Mouse (Mus musculus): ENCODE measurements around the gene Lum. TPM values are rescaled to one million over a fixed set of nuclear protein-coding genes. Genes with fewer than 3 reads are reported as not detected.

The Lum gene
- 248 and 293 TPM in 2 replicates for polyA plus RNA-seq (2014; fragmentation: Nextera tagmentation; extraction: Ambion mirVana)

- H3K27ac ChIP-seq (ENCODE audit: low read depth) = peak within 1 kb of the TSS; percentile 89
- H3K4me2 ChIP-seq (ENCODE audit: low read length) = peak within 1 kb of the TSS; percentile 40
- H3K4me1 ChIP-seq (replicated peaks; ENCODE audit: control insufficient read depth, insufficient read depth, low read length) = no peaks in the 10 kb centered on the region
- 0 out of 2 replicates have a peak, but pooled peaks cover 2% of the 10 kb centered on the region for H3K9me3 ChIP-seq (ENCODE audit: control insufficient read depth, low read length)
- ATAC-seq (replicated peaks; ENCODE audit: low FRiP score, low TSS enrichment, low read depth) = peak; percentile 58; the same call in 1 of the 2 replicates
- no peaks in the 10 kb centered on the region for H3K27me3 ChIP-seq (replicated peaks; ENCODE audit: control insufficient read depth, insufficient read depth, low read length)
- H3K4me3 ChIP-seq (ENCODE audit: low read depth, low read length) = peak within 1 kb of the TSS; percentile 31
- H3K36me3 ChIP-seq (ENCODE audit: control insufficient read depth, insufficient read depth, low read length) = peaks cover 15% of the 10 kb centered on the region
- WGBS = 34% methylated on average over 10 of the region's 10 CpGs
- DNase-seq (ENCODE audit: low spot score) = peak; percentile 65
- H3K9ac ChIP-seq (ENCODE audit: low read length) = peak within 1 kb of the TSS; percentile 62
Observed at GRCm38 (mm10) chr10:97564957-97565856, at the start of gene Lum. Gene Lum, plus strand, starts transcription at chr10:97565128.

GRCm38 (mm10) chr10:97523366-97523765 is 41.6 kb upstream of the Lum start:
- DNase-seq (ENCODE audit: low spot score) (no peak), ATAC-seq (replicated peaks; ENCODE audit: low FRiP score, low TSS enrichment, low read depth) (no peak)
- no peaks in the 10 kb centered on the region for H3K36me3 ChIP-seq (ENCODE audit: control insufficient read depth, insufficient read depth, low read length)
- H3K4me3 ChIP-seq (ENCODE audit: low read depth, low read length) = no peak overlapping the region
- 47% methylated on average over 3 of the region's 3 CpGs for WGBS
- H3K4me2 ChIP-seq (ENCODE audit: low read length) = no peak overlapping the region
- no peaks in the 10 kb centered on the region for H3K9me3 ChIP-seq (ENCODE audit: control insufficient read depth, low read length)
- no peaks in the 10 kb centered on the region for H3K4me1 ChIP-seq (replicated peaks; ENCODE audit: control insufficient read depth, insufficient read depth, low read length)
- H3K27ac ChIP-seq (ENCODE audit: low read depth) = no peak overlapping the region
- no peak overlapping the region for H3K9ac ChIP-seq (ENCODE audit: low read length)
- no peaks in the 10 kb centered on the region for H3K27me3 ChIP-seq (replicated peaks; ENCODE audit: control insufficient read depth, insufficient read depth, low read length)

- no peak for DNase-seq (ENCODE audit: low spot score)
Observed at GRCm38 (mm10) chr10:97535697-97536096, 29.2 kb upstream of the Lum start.

GRCm38 (mm10) chr10:97536921-97537320 is 28.0 kb upstream of the Lum start:
- Histone ChIP-seq H3K27me3 (replicated peaks; ENCODE audit: control insufficient read depth, insufficient read depth, low read length) (no peaks in the 10 kb centered on the region), H3K9ac (ENCODE audit: low read length) (no peak overlapping the region), H3K36me3 (ENCODE audit: control insufficient read depth, insufficient read depth, low read length) (no peaks in the 10 kb centered on the region), H3K4me1 (replicated peaks; ENCODE audit: control insufficient read depth, insufficient read depth, low read length) (peaks cover 11% of the 10 kb centered on the region), H3K9me3 (ENCODE audit: control insufficient read depth, low read length) (no peaks in the 10 kb centered on the region), H3K4me2 (ENCODE audit: low read length) (no peak overlapping the region), H3K4me3 (ENCODE audit: low read depth, low read length) (no peak overlapping the region), H3K27ac (ENCODE audit: low read depth) (peak overlapping the region; percentile 65; the same call in 1 of the 2 replicates)
- ATAC-seq (replicated peaks; ENCODE audit: low FRiP score, low TSS enrichment, low read depth) (no peak), DNase-seq (ENCODE audit: low spot score) (no peak)
- 28% methylated on average over 2 of the region's 2 CpGs for WGBS

More at GRCm38 (mm10) chr10:97535697-97536096, 29.2 kb upstream of the Lum start:
- no peak for ATAC-seq (replicated peaks; ENCODE audit: low FRiP score, low TSS enrichment, low read depth)
- Histone ChIP-seq H3K9me3 (ENCODE audit: control insufficient read depth, low read length) (no peaks in the 10 kb centered on the region), H3K27me3 (replicated peaks; ENCODE audit: control insufficient read depth, insufficient read depth, low read length) (no peaks in the 10 kb centered on the region), H3K4me1 (replicated peaks; ENCODE audit: control insufficient read depth, insufficient read depth, low read length) (peaks cover 11% of the 10 kb centered on the region), H3K4me3 (ENCODE audit: low read depth, low read length) (no peak overlapping the region), H3K9ac (ENCODE audit: low read length) (no peak overlapping the region), H3K27ac (ENCODE audit: low read depth) (peak overlapping the region; percentile 65), H3K4me2 (ENCODE audit: low read length) (no peak overlapping the region), H3K36me3 (ENCODE audit: control insufficient read depth, insufficient read depth, low read length) (no peaks in the 10 kb centered on the region)
- WGBS = 27% methylated on average over 4 of the region's 4 CpGs

- DNase-seq (ENCODE audit: low spot score) (peak; percentile 58), ATAC-seq (replicated peaks; ENCODE audit: low FRiP score, low TSS enrichment, low read depth) (peak; percentile 60; the same call in 1 of the 2 replicates)
- Histone ChIP-seq H3K4me1 (replicated peaks; ENCODE audit: control insufficient read depth, insufficient read depth, low read length) (peaks cover 11% of the 10 kb centered on the region), H3K27me3 (replicated peaks; ENCODE audit: control insufficient read depth, insufficient read depth, low read length) (no peaks in the 10 kb centered on the region), H3K9ac (ENCODE audit: low read length) (no peak overlapping the region), H3K4me2 (ENCODE audit: low read length) (no peak overlapping the region), H3K9me3 (ENCODE audit: control insufficient read depth, low read length) (no peaks in the 10 kb centered on the region), H3K36me3 (ENCODE audit: control insufficient read depth, insufficient read depth, low read length) (no peaks in the 10 kb centered on the region), H3K27ac (ENCODE audit: low read depth) (peak overlapping the region; percentile 65), H3K4me3 (ENCODE audit: low read depth, low read length) (no peak overlapping the region)
- WGBS = 38% methylated on average over 4 of the region's 4 CpGs
Observed at GRCm38 (mm10) chr10:97538202-97538601, 26.7 kb upstream of the Lum start.

GRCm38 (mm10) chr10:97547740-97548139 is 17.2 kb upstream of the Lum start:
- no peaks in the 10 kb centered on the region for H3K4me1 ChIP-seq (replicated peaks; ENCODE audit: control insufficient read depth, insufficient read depth, low read length)
- no peak overlapping the region for H3K9ac ChIP-seq (ENCODE audit: low read length)
- DNase-seq (ENCODE audit: low spot score) = no peak
- H3K27me3 ChIP-seq (replicated peaks; ENCODE audit: control insufficient read depth, insufficient read depth, low read length) = no peaks in the 10 kb centered on the region
- peaks cover 3% of the 10 kb centered on the region; the same call in 1 of the 2 replicates for H3K9me3 ChIP-seq (ENCODE audit: control insufficient read depth, low read length)
- no peak for ATAC-seq (replicated peaks; ENCODE audit: low FRiP score, low TSS enrichment, low read depth)
- 29% methylated on average over 1 of the region's 1 CpGs for WGBS
- H3K4me2 ChIP-seq (ENCODE audit: low read length) = no peak overlapping the region
- H3K27ac ChIP-seq (ENCODE audit: low read depth) = 0 out of 2 replicates have a peak overlapping the region, but pooled peaks have one; percentile 18
- no peak overlapping the region for H3K4me3 ChIP-seq (ENCODE audit: low read depth, low read length)
- H3K36me3 ChIP-seq (ENCODE audit: control insufficient read depth, insufficient read depth, low read length) = no peaks in the 10 kb centered on the region

GRCm38 (mm10) chr10:97567489-97568135 is 2.7 kb downstream of the Lum start:
- H3K27me3 ChIP-seq (replicated peaks; ENCODE audit: control insufficient read depth, insufficient read depth, low read length) = no peaks in the 10 kb centered on the region
- H3K4me1 ChIP-seq (replicated peaks; ENCODE audit: control insufficient read depth, insufficient read depth, low read length) = no peaks in the 10 kb centered on the region
- peaks cover 24% of the 10 kb centered on the region for H3K36me3 ChIP-seq (ENCODE audit: control insufficient read depth, insufficient read depth, low read length)
- peak overlapping the region; percentile 89 for H3K27ac ChIP-seq (ENCODE audit: low read depth)
- 0 out of 2 replicates have a peak, but pooled peaks cover 2% of the 10 kb centered on the region for H3K9me3 ChIP-seq (ENCODE audit: control insufficient read depth, low read length)
- 56% methylated on average over 8 of the region's 8 CpGs for WGBS
- ATAC-seq (replicated peaks; ENCODE audit: low FRiP score, low TSS enrichment, low read depth) (no peak), DNase-seq (ENCODE audit: low spot score) (no peak)
- H3K4me3 ChIP-seq (ENCODE audit: low read depth, low read length) = peak overlapping the region; percentile 31
- peak overlapping the region; percentile 40 for H3K4me2 ChIP-seq (ENCODE audit: low read length)
- peak overlapping the region; percentile 62 for H3K9ac ChIP-seq (ENCODE audit: low read length)

- DNase-seq (ENCODE audit: low spot score) (no peak), ATAC-seq (replicated peaks; ENCODE audit: low FRiP score, low TSS enrichment, low read depth) (no peak)
- 0 out of 2 replicates have a peak, but pooled peaks cover 5% of the 10 kb centered on the region for H3K4me1 ChIP-seq (replicated peaks; ENCODE audit: control insufficient read depth, insufficient read depth, low read length)
- no peaks in the 10 kb centered on the region for H3K9me3 ChIP-seq (ENCODE audit: control insufficient read depth, low read length)
- no peak overlapping the region for H3K4me2 ChIP-seq (ENCODE audit: low read length)
- no peaks in the 10 kb centered on the region for H3K36me3 ChIP-seq (ENCODE audit: control insufficient read depth, insufficient read depth, low read length)
- 63% methylated on average over 4 of the region's 4 CpGs for WGBS
- H3K27me3 ChIP-seq (replicated peaks; ENCODE audit: control insufficient read depth, insufficient read depth, low read length) = no peaks in the 10 kb centered on the region
- no peak overlapping the region for H3K27ac ChIP-seq (ENCODE audit: low read depth)
- H3K9ac ChIP-seq (ENCODE audit: low read length) = no peak overlapping the region
- no peak overlapping the region for H3K4me3 ChIP-seq (ENCODE audit: low read depth, low read length)
Observed at GRCm38 (mm10) chr10:97582543-97583231, 17.8 kb downstream of the Lum start.

All from intestine, embryonic 14.5 days (tissue).